Mouse (Mus musculus): ENCODE results near the gene Smurf2.

- TF ChIP-seq CTCF (IDR thresholded peaks at IDR 0.05; ENCODE audit: control insufficient read depth, insufficient read depth, insufficient read length) (no peak), CEBPB (IDR thresholded peaks at IDR 0.05; ENCODE audit: low read depth) (no peak), FOSL1 (IDR thresholded peaks at IDR 0.05; ENCODE audit: insufficient read depth, low read length, poor library complexity, severe bottlenecking) (no peak), MYOG (IDR thresholded peaks at IDR 0.05; ENCODE audit: control insufficient read depth, extremely low read depth, insufficient read length) (no peak)
Observed at GRCm38 (mm10) chr11:106802069-106802627, 118.4 kb downstream of the Smurf2 start.
